Mouse (Mus musculus): ENCODE data around the gene Rcvrn. TPM values are rescaled to one million over a fixed set of nuclear protein-coding genes. Genes with fewer than 3 reads are reported as not detected.

Rcvrn gene
- polyA plus RNA-seq (2014; fragmentation: Illumina TruSeq; extraction: RNeasy Lipid Tissue Mini Kit (QIAGEN cat#74804); ENCODE audit: low read depth, low replicate concordance) = not detected

GRCm38 (mm10) chr11:67694703-67695376 is at the start of gene Rcvrn:
TSS of gene Rcvrn (plus strand) at chr11:67695326.

Other genes with a start within 250 kb of the Rcvrn start
- gene Gas7, start 239.9 kb upstream of the Rcvrn start, polyA plus RNA-seq (2014; fragmentation: Illumina TruSeq; extraction: RNeasy Lipid Tissue Mini Kit (QIAGEN cat#74804); ENCODE audit: low read depth, low replicate concordance) = 1.9 TPM
- 0.13 TPM for gene Glp2r, start 75.8 kb downstream of the Rcvrn start, polyA plus RNA-seq (2014; fragmentation: Illumina TruSeq; extraction: RNeasy Lipid Tissue Mini Kit (QIAGEN cat#74804); ENCODE audit: low read depth, low replicate concordance)
- not detected for gene Gsg1l2, start 79.3 kb downstream of the Rcvrn start, polyA plus RNA-seq (2014; fragmentation: Illumina TruSeq; extraction: RNeasy Lipid Tissue Mini Kit (QIAGEN cat#74804); ENCODE audit: low read depth, low replicate concordance)
- not detected for gene Dhrs7c, start 102.9 kb downstream of the Rcvrn start, polyA plus RNA-seq (2014; fragmentation: Illumina TruSeq; extraction: RNeasy Lipid Tissue Mini Kit (QIAGEN cat#74804); ENCODE audit: low read depth, low replicate concordance)
- gene Usp43, start 226.8 kb downstream of the Rcvrn start, polyA plus RNA-seq (2014; fragmentation: Illumina TruSeq; extraction: RNeasy Lipid Tissue Mini Kit (QIAGEN cat#74804); ENCODE audit: low read depth, low replicate concordance) = not detected